Mouse (Mus musculus) induced T-regulatory cell, adult 2 months (primary cell): Measurements from ENCODE around the gene Skp2.

Experiments used
- DNase-seq: peaks from one replicate; pipeline ENCODE4 v3.0.0-alpha.2; 2012; ENCODE audit warnings: low read depth

Skp2 gene

DNA sequence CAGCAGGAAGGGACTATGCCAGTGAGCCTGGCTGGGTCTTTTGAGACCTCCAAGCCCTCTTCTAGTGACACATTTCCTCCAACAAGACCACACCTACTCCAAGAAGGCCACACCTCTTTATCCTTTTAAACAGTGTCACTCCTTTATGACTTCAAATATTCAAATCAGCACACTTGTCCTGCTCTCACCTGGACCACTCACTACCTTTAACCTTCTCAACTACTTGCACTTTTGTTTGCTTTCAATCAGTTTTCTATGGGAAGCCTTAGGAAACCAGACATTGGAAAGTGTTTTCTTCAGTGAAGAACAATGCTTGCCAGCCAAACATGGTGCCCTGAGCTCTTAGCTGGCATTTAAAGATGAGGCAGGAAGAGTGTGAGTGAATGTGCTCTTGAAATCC is at the start of gene Skp2:
Gene Skp2, minus strand, starts transcription at position 101 of the 400 bp plus-strand sequence.
- DNase-seq, result no peak

DNA sequence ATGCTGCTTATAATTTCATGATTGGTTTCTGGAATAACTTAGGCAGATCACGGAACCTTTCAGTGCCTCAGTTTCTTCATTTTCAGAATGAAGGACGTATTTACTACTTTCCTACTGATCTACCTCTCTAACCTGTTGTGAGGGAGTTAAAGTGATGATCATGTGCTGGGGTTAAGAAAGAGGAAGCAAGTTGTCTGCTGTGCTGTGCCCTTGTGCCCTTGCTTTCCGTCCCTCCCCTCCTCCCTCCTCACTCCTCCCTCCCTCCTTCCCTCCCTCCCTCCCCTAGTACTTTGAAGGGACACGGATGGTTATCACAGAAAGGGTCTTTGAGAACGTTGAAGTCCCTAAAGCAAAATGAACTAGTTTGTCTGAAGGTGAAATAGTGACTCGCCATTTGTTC is 43.2 kb upstream of the Skp2 start:
- no peak for DNase-seq

DNA sequence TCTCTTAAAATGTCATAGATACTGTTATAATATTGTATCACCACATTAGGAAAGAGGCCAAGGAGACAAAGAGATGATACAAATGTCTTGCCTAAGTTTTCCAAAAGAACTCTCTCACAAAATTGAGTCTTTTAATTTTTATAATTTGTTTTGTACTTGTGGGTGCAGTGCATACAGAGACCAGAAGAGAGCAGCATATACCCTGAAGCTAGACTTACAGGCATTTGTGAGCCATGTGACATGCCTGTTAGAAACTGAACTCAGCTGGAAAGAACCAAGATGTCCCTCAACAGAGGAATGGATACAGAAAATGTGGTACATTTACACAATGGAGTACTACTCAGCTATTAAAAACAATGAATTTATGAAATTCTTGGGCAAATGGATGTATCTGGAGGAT is 37.5 kb upstream of the Skp2 start:
- DNase-seq, result peak; percentile 8

DNA sequence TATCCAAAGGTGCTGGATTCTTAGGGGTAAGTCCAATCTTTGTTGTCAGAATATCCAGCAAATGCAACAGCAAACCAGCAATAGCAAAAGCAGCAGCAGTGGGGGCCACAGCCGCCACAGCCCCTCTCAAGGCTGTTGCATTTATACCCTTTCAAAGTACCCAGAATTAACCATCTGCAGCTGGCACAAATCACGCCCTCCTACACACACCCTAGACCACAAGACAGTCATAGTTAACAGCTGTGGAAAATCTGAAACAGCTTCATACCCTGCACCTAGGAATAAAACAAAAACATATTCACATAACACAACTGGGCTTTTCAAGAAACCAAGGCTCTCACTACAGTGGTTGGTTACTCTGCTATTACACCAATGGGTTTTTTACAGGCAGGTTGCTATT is 34.6 kb upstream of the Skp2 start:
- DNase-seq, result peak; percentile 4

DNA sequence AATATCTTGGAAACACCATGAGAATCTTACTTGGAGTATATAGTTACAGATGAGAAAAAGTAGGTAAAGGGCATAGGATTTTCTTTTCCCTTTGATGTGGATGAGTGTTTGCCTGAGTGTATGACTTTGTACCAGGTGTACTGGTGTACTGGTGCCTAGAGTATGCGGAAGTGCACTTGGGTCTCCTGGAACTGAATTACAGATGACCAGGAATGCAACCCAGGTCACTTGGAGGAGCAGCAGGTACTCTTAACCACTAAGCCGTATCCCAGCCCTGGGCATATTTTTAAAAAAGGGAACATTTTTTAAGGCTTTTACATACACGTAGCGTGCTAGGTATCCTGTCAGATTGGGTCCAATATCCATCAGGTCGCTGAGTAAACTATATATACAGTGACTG is 28.8 kb upstream of the Skp2 start:
- DNase-seq, result no peak

DNA sequence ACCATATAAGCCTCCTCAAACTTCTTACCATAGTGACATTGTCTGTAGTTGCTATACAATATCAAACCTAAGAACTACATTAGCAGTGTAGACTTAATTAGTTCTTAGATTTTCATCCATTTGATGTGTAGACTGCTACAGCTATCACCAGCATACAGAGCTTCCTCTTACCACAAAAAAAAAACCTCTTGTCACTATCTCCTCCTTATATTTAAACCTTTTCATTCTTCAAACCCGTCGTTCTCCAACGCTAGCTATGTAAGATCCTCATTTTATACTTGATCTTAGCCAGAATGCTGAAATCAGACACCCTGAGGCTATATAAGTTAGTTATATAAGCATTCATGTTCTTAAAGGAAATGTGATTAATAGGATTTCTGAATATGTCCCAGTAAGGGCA is 21.8 kb upstream of the Skp2 start:
- no peak for DNase-seq

DNA sequence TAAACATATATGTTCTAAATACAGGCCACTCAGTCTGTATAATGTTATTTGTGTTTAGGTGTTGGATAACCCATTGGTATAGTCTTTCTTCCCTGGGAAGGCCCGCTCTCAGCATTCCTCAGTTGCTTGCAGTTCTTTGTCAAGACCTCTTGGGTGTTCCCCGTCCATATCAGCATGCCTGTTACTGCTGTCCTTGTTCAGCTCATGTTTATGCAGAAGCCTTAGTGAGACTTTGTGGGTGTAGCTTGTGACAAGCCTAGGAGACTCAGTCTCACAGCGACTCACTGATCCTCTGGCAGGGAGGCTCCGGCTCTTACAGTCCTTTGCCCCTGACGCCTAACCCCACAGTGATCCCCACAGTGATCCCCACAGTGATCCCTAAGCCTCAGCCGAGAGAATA is 8.9 kb upstream of the Skp2 start:
- DNase-seq, result no peak

DNA sequence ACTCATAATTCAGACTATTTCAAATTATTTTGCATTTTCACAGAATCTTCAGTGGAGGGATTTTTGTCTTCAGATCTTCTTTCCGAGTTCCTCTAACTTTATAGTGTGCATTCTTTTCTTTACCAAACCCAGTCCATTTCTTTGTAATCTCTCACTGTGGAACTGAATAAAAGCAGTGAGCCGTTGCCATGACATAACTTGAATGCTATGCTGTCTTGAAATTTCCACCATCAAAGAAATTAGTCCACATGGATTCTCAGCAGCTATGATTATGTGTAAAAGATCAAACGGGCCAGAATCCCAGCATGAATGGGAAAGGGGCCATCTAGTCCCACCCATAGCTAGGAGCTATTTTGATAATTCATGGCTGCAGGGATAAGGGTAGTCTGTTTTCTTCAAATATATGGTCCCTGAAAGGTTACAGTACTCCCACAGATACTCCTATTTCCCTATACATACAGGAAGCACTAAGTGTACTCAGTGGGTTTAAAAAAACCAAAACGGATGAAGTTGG is 7.4 kb upstream of the Skp2 start:
- DNase-seq, result no peak

DNA sequence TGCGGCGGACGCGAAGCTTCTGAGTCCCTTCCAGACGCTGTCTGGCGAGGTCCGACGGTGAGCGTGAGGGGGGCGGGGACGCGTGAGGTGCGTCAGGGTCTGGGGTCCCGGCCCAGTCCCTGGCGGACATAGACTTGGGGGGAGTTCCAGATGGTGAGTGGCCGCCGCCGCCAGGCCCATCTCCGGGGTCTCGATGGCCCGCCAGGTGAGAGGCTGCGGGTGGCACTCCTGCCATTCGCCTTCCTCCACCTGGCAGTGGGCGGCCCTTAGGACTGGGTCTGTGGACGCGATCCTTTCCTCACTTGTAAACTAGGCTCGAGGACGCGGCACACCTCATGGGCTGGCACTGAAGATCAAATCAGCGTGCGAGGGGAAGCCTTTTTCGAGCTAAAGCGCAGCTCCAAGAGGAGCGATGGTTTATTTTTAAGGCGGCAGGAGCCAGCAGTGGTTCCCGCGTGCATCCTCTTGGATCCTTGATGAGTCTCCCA is 14.5 kb downstream of the Skp2 start:
- DNase-seq, result peak; percentile 71

DNA sequence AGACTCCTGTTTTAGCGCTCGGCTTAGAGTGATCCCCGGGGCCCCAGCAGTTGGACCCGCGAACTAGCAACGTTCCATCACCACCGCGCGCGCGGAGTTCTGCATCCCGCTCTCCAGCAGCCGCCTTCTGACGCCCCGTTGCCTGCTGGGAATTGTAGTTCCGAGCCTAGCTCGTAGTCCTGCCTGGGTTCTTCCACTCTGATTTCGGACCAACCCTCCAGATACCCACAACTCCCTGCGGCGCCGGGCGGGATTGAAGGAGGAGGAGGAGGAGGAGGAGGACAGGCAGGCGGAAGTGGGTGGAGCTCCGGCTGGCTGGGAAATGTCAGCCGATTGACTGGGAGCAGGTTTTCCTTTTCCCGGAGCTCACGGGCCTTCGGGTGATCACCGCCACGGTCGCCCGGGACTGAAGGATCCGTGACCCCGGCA is 15.0 kb downstream of the Skp2 start, which contains the start of gene Lmbrd2:
Gene Lmbrd2, plus strand, starts transcription at position 299 of the 429 bp plus-strand sequence.
- DNase-seq, result peak; percentile 97

DNA sequence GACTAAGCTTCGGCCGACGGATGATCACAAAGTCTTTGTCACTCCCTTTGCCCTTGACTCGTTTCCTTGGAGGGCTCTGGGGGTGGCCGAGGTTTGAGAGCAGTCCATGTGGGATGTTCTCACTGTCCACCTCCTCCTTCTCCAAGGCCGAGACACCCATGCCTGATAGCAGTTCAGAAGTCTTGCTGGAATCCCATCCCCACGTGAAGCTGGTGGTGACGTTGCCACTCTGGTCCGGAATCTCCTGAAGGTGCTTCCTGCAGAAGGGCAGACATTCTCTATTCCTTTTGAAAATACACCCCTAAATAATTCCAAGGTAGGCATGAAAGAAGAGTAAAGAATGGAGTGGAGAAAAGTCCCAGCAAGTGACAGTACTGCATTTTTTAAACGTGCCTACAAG is 15.8 kb downstream of the Skp2 start:
- no peak for DNase-seq

DNA sequence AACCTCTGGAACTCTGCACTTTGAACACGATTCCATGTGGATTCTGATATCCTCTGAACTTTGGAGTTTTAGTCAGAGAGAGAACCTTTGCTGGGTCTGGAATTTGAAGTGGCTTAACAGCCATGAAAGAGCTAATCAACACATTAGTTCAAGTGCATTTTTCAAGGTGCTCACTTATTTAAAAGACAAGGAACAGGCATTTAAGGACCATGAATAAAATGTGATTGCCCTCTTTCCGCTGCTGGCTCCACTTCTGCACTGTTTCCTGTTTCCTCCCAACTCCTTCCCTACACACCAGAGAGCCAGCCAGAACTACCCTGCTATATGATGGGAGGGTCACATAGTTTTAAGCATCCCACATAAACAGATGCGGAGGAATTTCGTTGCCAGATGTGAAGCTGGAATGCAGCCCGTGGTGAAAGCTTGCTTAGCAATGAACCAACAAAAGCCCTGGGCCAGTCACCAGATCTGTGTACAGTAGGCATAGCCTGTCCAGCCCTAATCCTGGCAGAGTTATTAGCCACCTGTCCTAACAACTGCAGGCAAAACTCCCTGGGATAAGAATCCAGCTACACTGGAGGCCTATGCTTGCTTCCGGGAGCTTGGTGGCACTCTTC is 20.2 kb downstream of the Skp2 start:
- no peak for DNase-seq

DNA sequence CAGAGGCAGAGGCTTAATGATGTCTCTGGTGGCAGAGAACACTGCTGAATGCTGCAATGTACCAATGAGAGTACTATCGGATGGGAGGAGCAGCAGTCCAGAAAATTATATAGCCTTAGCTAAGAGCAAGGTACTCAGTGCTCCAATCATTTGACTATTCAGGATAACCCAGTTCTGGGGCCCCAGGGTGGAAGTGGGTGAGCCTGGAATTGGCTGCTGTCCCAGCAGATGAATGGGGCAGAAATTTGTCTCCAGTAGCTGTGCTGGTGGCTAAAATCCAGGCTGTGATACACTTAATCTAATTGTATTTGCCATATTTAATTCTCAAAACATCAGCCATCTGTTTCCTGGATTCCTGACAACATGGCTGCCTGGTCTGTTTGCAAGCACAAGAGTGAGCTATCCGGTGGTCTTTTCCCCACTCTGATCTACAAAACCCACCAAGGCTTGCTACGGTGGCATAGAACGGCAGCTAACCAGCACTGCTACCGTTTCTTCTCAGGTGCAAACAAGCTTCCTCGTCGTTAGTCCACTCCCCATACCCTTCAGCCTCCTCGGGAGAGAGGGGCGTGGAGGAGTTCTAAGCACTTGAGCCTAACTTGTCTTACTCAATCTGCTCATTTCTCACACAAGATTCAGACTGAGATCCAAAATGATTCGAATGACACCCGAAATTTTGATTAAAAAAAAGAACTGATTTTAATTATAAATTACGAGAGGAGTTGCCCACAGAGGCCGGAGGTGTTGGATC is 22.4 kb downstream of the Skp2 start:
- no peak for DNase-seq

DNA sequence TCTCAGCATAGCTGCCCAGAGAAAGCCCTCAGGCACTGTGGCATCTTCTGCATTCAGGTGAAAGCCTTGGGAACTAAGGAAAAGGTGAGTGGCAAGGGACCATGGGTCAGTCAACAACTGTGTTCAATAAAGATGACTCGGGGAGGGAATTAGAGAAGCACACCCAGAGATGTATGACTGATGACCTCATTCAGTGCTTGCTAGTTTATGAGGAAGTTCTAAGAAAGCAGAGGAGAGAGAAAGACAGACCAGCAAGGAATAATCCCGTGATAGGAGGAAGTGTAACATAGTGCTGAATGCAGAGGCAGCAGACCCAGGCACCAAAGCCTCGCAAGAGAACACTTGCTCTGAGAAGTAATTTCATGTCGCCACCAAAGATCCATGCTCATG is 23.7 kb downstream of the Skp2 start:
- no peak for DNase-seq

DNA sequence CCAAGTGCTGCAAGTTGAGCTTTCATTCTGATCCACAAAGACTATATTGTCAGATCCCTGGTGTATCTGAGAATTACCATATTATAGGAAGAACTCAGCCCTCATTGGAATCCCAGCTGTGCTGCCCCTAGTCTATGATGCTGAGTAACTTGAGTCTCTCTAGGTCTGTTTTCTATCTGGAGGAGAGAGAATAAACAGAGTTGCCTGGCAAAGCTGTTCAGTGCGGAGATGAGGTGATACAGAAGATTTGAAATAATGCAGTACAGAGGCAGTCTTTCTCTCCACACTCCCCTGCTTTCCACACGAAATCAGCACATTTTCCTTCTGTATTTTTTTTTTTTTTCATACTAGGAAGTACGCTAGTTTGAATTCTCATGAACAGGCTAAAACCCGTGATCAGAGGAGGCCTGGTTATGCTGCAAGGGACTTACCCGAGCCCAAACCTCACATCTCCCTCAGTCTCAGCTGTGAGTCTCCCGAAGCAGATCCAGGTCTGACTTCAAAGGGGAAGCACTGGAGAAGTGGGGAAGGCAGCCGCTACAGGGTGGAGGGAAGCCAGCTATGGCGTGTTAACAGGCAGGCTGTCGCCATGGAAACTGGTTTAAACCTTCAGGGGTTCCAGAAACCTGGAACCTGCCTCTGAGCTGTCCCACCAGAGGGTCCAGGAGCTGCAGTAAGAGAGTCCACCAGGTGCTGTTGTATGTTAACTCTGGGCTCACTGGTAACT is 24.3 kb downstream of the Skp2 start:
- DNase-seq, result no peak

DNA sequence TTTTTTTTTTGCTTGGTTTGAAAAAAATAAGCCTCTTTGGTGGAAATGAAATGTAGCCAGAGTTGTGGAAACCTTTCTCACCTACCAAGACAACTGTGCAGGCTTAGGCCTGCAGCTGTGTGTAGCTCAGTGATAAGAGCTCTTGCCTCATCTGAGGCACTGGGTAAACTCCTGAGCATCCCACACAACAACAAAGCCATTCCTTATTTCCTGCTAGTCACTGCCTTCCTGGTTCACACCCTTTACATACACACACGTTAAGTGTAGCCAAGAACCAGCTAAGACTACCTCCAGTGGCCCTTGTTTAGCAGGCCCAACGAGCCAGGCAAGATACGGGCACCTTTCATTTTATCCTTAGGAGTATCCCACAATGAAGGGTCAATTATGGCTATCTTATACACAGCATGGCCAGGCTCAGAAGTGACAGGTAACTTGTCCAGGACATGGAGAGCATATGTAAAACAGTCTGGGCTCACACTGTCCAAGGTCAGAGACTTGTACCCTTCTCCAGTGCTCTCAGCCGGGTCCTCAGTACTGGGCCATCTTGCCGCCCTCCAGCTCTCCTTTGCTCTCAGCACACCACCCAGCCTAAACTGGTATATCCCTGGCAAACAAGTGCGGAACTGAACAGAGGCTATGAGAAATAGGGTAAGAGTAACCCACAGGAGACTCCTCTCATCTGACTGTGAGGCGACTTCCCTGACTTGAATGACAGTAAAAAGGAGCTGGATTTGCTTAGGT is 28.0 kb downstream of the Skp2 start:
- DNase-seq, result no peak

DNA sequence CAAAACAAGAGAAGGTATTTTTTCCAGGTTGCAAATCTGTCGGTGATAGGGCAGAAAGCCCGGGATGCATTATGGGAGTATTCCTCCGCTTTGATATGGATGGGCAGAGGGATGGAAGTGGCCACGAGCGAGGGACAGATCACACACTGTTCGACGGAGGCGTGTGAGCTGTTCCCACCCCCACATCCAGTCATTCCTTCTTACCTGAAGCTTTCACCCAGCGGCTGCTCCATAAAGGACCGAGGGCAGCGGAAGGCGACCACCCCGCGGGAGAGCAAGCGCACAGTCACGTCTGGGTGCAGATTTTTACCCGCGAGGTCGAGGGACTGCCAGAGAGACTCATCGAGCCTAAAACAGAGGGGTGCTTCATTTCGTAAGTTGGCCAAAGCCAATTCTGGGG is 30.4 kb downstream of the Skp2 start:
- no peak for DNase-seq

DNA sequence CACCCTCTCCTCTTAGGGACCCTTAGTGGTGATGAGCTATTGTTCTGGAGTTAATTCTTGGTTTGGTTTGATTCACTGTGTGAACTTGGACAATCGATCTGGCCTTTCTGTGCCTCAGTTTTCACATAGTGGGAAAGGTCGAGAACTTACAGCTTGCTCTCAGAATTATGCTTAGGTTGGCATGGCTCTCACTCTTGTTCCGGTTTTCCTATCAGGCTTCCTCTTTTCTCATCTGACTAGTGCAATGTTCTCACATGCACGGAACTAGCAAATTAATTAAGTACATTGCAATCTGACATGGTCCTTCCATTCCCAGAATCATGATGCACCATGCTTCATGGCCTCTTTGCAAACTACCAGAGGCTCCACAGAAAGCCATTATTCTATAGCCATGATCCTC is 32.2 kb downstream of the Skp2 start:
- DNase-seq, result no peak

DNA sequence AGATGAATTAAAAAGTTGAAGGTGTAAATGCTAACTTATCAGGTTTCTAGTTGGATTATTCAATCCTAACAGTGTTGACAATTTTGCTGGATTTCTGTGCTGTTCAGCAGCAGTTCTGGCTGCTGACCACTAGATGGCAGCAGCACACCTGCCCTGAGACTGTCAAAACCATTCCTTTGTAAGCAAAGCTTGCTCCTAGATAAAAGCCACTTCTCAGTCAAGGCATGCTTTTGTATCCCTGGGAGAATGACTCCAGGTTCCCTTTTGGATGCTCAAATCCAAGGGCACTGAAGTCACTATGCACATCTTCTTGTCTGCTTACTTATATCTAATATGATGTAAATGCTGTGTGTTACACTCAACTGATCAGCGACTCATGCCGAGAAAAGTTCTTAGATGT is 35.1 kb downstream of the Skp2 start:
- DNase-seq, result peak; percentile 70

DNA sequence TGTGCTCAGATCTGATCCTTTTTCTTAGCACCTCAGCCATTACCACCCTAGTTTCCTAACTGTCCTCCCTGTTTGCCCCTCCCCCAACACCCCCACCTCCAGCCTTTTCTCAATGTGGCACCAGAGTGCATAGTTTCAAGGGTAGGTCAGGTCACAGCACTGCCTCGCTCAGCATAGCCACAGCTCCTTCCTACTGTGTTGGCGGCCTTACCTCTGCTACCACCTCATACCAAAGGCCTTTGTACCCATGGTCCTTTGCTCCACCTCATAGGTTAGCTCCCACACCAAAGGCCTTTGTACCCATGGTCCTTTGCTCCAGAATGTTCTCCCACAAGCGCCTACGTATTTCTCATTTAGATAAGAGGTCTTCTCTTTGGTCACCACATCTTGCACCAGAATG is 36.4 kb downstream of the Skp2 start:
- DNase-seq, result no peak

DNA sequence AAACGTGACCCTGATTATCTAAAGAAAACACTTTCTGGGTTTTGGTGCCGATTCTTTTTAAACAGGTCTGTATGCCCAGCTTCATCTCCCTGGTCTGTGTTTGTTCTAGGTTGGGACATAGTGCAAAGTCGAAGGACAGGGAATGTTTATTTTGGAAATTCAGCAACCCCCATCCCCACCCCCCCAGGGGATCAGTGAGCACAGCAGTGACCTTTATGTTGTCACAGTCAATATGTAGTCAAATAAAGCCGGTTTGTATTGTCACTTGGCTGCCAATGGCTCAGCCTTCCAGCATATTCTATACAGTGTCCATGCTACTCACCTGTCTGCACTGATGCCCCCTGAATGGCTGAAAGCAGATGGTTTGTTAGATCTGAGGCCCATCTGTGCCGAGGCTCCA is 40.6 kb downstream of the Skp2 start:
- no peak for DNase-seq

DNA sequence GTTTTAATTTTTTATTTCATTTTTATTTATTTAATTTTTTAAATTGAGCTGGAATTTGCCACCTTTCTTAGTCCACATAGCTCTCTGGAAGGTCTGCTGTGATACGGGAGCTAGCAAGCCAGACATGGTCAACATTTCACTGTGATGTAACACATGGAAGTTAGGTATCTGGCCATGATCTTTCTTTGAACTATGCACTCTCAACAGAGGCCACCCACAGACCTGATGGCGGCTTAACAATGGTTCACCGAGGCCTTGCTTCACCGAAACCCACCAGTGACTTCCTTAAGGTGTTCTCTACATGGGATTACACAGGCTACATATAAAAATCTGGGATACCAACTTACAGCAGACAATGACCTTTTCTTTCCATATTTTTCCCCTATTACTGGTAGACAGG is 41.1 kb downstream of the Skp2 start:
- no peak for DNase-seq
